Mouse (Mus musculus) liver, embryonic 13.5 days (tissue): ENCODE measurements around the gene Armc7. TPM values are rescaled to one million over a fixed set of nuclear protein-coding genes. Genes with fewer than 3 reads are reported as not detected.
A peak's percentile ranks its signal among the peaks of the same experiment; 100 is the strongest.
"Not testable (repeated sequence)": the region's sequence is repeated elsewhere in the genome, so short reads cannot be mapped to it uniquely, and the experiment has no call there.

Experiments used
- ATAC-seq: fragments of 200-750 bp; cut with Nextera tagmentation; 2 replicates; pipeline ENCODE4 v1.8.0; 2017; ENCODE audit warnings: low read depth, mild to moderate bottlenecking, moderate number of reproducible peaks, moderate library complexity
- DNase-seq: peaks from one replicate; pipeline ENCODE4 v3.0.0; 2022
- H3K27ac ChIP-seq: fragments of 300-500 bp; sonication (generic); 2 replicates; pipeline ENCODE4 v1.5.1; 2015; ENCODE audit warnings: moderate library complexity, mild to moderate bottlenecking, inconsistent platforms
- H3K27me3 ChIP-seq: fragments of 300-500 bp; sonication (generic); 2 replicates; pipeline ENCODE4 v1.6.1; 2015; ENCODE audit warnings: mild to moderate bottlenecking, inconsistent platforms
- H3K36me3 ChIP-seq: fragments of 300-500 bp; sonication (generic); 2 replicates; pipeline ENCODE4 v1.6.1; 2015; ENCODE audit warnings: mild to moderate bottlenecking, inconsistent platforms
- H3K4me1 ChIP-seq: fragments of 300-500 bp; sonication (generic); replicated peaks from 2 replicates; pipeline ENCODE4 v1.6.1; 2015; ENCODE audit warnings: inconsistent platforms
- H3K4me2 ChIP-seq: fragments of 300-500 bp; sonication (generic); 2 replicates; pipeline ENCODE4 v1.6.1; 2015; ENCODE audit warnings: inconsistent platforms, mild to moderate bottlenecking, moderate library complexity
- H3K4me3 ChIP-seq: fragments of 300-500 bp; sonication (generic); replicated peaks from 2 replicates; pipeline ENCODE4 v1.5.1; 2015; ENCODE audit warnings: mild to moderate bottlenecking, inconsistent platforms
- H3K9ac ChIP-seq: fragments of 300-500 bp; sonication (generic); 2 replicates; pipeline ENCODE4 v1.6.1; 2015; ENCODE audit warnings: mild to moderate bottlenecking, inconsistent platforms
- H3K9me3 ChIP-seq: fragments of 300-500 bp; sonication (generic); replicated peaks from 2 replicates; pipeline ENCODE4 v1.6.1; 2016; ENCODE audit warnings: inconsistent platforms
- WGBS: fragments of 180-500 bp; shearing (Covaris S2); methylation state at CpG from one replicate; pipeline ENCODE4 v1.1.7; 2015; ENCODE audit not compliant: insufficient replicate concordance; 5-methylcytosine and 5-hydroxymethylcytosine counted together
- polyA plus RNA-seq: library from polyadenylated mRNA; unstranded; fragments of >200 nt; fragmentation: Nextera tagmentation; extraction: Ambion mirVana; gene quantifications from 2 replicates; pipeline ENCODE4 v1.2.1, GENCODE M21; 2015

Armc7 gene
- polyA plus RNA-seq, 1 experiment from 2014 or later = 3.2 TPM

GRCm38 (mm10) chr11:115491356-115492083 is 16.1 kb downstream of the Armc7 start, which contains the start of gene Nt5c:
Gene Nt5c (minus strand): TSS chr11:115491862.
- peak within 1 kb of the TSS; percentile 84 for H3K9ac ChIP-seq
- ATAC-seq (peak; percentile 94), DNase-seq (peak; percentile 77)
- H3K4me1 ChIP-seq = peaks cover 31% of the 10 kb centered on the region
- peak within 1 kb of the TSS; percentile 88 for H3K27ac ChIP-seq
- no peaks in the 10 kb centered on the region for H3K9me3 ChIP-seq
- H3K27me3 ChIP-seq = no peaks in the 10 kb centered on the region
- peak within 1 kb of the TSS; percentile 81 for H3K4me3 ChIP-seq
- H3K36me3 ChIP-seq = peaks cover 17% of the 10 kb centered on the region; the same call in 1 of the 2 replicates
- under 1% methylated on average over 43 of the region's 43 CpGs for WGBS
- peak within 1 kb of the TSS; percentile 89 for H3K4me2 ChIP-seq

DNA sequence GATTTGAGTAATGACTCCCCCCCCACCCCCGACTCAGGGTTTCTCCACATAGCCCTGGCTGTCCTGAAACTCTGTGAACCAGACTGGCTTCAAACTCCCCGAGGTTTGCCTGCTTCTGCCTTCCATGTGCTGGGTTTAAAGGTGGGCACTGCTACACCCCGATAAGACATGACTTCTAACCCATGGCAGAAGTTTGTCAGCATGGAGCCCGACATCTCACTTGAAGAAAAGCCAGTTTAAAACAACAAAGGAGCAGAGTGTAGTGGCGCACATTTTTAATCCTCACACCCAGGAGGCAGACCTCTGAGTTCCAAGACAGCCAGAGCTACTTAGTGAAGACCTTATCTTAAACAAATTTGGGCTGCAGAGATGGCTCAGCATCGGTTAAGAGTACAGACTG is 16.9 kb downstream of the Armc7 start:
- no peaks in the 10 kb centered on the region for H3K27me3 ChIP-seq
- no peak for ATAC-seq
- H3K9me3 ChIP-seq = no peaks in the 10 kb centered on the region
- H3K36me3 ChIP-seq = peaks cover 24% of the 10 kb centered on the region
- H3K4me1 ChIP-seq = peaks cover 31% of the 10 kb centered on the region
- peak overlapping the region; percentile 89 for H3K4me2 ChIP-seq
- H3K27ac ChIP-seq = peak overlapping the region; percentile 88
- no peak for DNase-seq
- H3K4me3 ChIP-seq = peak overlapping the region; percentile 81
- WGBS = 22% methylated on average over 6 of the region's 6 CpGs
- H3K9ac ChIP-seq = peak overlapping the region; percentile 84

DNA sequence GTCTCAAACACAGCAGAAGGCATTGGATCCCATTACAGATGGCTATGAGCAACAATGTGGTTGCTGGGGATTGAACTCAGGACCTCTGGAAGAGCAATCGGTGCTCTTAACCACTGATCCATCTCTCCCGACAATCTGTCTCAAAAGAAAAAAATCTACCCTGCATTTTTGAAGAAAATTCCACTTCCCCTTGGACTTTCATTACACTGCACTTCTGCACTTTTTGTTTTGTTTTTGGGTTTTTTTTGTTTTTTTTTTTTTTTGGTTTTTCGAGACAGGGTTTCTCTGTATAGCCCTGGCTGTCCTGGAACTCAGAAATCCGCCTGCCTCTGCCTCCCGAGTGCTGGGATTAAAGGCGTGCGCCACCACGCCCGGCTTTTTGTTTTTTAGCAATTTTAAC is 21.1 kb downstream of the Armc7 start:
- H3K4me1 ChIP-seq = peaks cover 18% of the 10 kb centered on the region
- 79% methylated on average over 9 of the region's 9 CpGs for WGBS
- H3K9ac ChIP-seq, DNase-seq, ATAC-seq, H3K27me3 ChIP-seq, H3K9me3 ChIP-seq, H3K4me2 ChIP-seq, H3K4me3 ChIP-seq, H3K27ac ChIP-seq: not testable (repeated sequence)
- H3K36me3 ChIP-seq = peaks cover 49% of the 10 kb centered on the region

GRCm38 (mm10) chr11:115502636-115503035 is 27.2 kb downstream of the Armc7 start:
- H3K9me3 ChIP-seq = no peaks in the 10 kb centered on the region
- no peak overlapping the region for H3K9ac ChIP-seq
- H3K36me3 ChIP-seq = peaks cover 74% of the 10 kb centered on the region
- no peak overlapping the region for H3K4me2 ChIP-seq
- 87% methylated on average over 6 of the region's 6 CpGs for WGBS
- H3K4me1 ChIP-seq = peaks cover 35% of the 10 kb centered on the region
- H3K27me3 ChIP-seq = no peaks in the 10 kb centered on the region
- DNase-seq (no peak), ATAC-seq (no peak)
- H3K4me3 ChIP-seq = no peak overlapping the region
- H3K27ac ChIP-seq = no peak overlapping the region

DNA sequence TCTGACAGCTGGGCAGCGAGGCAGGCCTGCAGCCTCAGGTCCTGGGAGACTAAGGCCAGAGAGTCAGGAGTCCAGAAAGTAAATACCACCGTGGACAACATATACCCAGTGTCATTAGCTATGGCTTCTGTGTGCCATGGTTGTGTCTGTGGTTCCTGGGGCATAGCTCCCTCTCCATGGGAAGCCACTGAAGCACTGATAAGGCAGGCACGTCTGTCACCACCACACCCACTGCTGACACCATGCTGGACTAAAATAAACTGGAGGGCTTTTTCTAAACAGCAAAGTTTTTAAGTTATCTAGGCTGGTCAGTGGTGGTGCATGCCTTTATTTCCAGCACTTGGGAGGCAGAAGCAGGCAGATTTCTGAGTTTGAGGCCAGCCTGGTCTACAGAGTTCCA is 31.1 kb downstream of the Armc7 start:
- H3K27ac ChIP-seq = peak overlapping the region; percentile 94
- H3K4me2 ChIP-seq = peak overlapping the region; percentile 61
- H3K4me3 ChIP-seq = peak overlapping the region; percentile 20
- H3K27me3 ChIP-seq = no peaks in the 10 kb centered on the region
- ATAC-seq = peak; percentile 80
- H3K36me3 ChIP-seq = peaks cover 38% of the 10 kb centered on the region
- peak overlapping the region; percentile 64 for H3K9ac ChIP-seq
- 16% methylated on average over 3 of the region's 3 CpGs for WGBS
- no peaks in the 10 kb centered on the region for H3K9me3 ChIP-seq
- peaks cover 74% of the 10 kb centered on the region for H3K4me1 ChIP-seq
- DNase-seq = peak; percentile 52

DNA sequence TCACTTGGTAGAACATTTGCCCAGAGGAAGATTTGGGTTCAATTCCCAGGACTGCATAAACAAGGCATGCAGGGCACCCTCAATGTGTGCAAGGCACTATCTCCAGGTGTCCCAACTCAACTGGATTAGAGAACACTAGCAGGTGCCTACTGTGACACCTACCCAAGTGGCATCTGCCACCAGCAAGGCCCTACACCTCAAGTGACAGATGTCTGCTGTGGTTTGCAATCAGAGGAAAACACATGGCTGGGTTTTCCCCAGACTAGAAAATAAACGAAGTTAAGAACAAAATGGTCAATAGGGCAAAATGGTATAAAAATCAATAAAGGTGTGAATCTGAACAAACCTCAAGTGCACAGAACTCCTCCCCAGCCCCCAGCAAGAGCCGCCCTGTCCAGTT is 32.6 kb downstream of the Armc7 start:
- 42% methylated on average over 2 of the region's 2 CpGs for WGBS
- Histone ChIP-seq H3K9me3 (no peaks in the 10 kb centered on the region), H3K27me3 (no peaks in the 10 kb centered on the region), H3K9ac (peak overlapping the region; percentile 64), H3K36me3 (peaks cover 24% of the 10 kb centered on the region), H3K4me1 (peaks cover 89% of the 10 kb centered on the region), H3K4me2 (peak overlapping the region; percentile 61), H3K4me3 (no peak overlapping the region), H3K27ac (peak overlapping the region; percentile 94)
- ATAC-seq (no peak), DNase-seq (no peak)

GRCm38 (mm10) chr11:115509773-115510506 is 34.5 kb downstream of the Armc7 start:
- Histone ChIP-seq H3K9ac (peak overlapping the region; percentile 99), H3K9me3 (no peaks in the 10 kb centered on the region), H3K4me2 (peak overlapping the region; percentile 94), H3K4me1 (peaks cover 84% of the 10 kb centered on the region), H3K27me3 (no peaks in the 10 kb centered on the region), H3K36me3 (peaks cover 7% of the 10 kb centered on the region), H3K27ac (peak overlapping the region; percentile 97), H3K4me3 (peak overlapping the region; percentile 99)
- WGBS = 36% methylated on average over 6 of the region's 6 CpGs
- ATAC-seq (peak; percentile 59), DNase-seq (peak; percentile 41)

- H3K27me3 ChIP-seq = no peaks in the 10 kb centered on the region
- 15% methylated on average over 5 of the region's 5 CpGs for WGBS
- peak overlapping the region; percentile 97 for H3K27ac ChIP-seq
- H3K4me1 ChIP-seq = peaks cover 83% of the 10 kb centered on the region
- peak overlapping the region; percentile 99 for H3K9ac ChIP-seq
- no peak for ATAC-seq
- no peaks in the 10 kb centered on the region for H3K9me3 ChIP-seq
- peaks cover 3% of the 10 kb centered on the region for H3K36me3 ChIP-seq
- DNase-seq = no peak
- peak overlapping the region; percentile 94 for H3K4me2 ChIP-seq
- peak overlapping the region; percentile 99 for H3K4me3 ChIP-seq
Observed at GRCm38 (mm10) chr11:115510507-115510888, 35.0 kb downstream of the Armc7 start.

GRCm38 (mm10) chr11:115511121-115511520 is 35.7 kb downstream of the Armc7 start:
- H3K27me3 ChIP-seq = no peaks in the 10 kb centered on the region
- H3K9me3 ChIP-seq = no peaks in the 10 kb centered on the region
- DNase-seq = peak; percentile 64
- 17% methylated on average over 2 of the region's 2 CpGs for WGBS
- H3K4me3 ChIP-seq = peak overlapping the region; percentile 99
- peaks cover 3% of the 10 kb centered on the region for H3K36me3 ChIP-seq
- peak overlapping the region; percentile 97 for H3K27ac ChIP-seq
- peak; percentile 66 for ATAC-seq
- H3K4me1 ChIP-seq = peaks cover 76% of the 10 kb centered on the region
- H3K9ac ChIP-seq = peak overlapping the region; percentile 99
- peak overlapping the region; percentile 94 for H3K4me2 ChIP-seq

- Histone ChIP-seq H3K9me3 (no peaks in the 10 kb centered on the region), H3K27me3 (no peaks in the 10 kb centered on the region), H3K4me3 (peak overlapping the region; percentile 99), H3K27ac (peak overlapping the region; percentile 97), H3K4me1 (peaks cover 68% of the 10 kb centered on the region), H3K36me3 (peaks cover 3% of the 10 kb centered on the region), H3K4me2 (peak overlapping the region; percentile 94), H3K9ac (peak overlapping the region; percentile 99)
- 45% methylated on average over 3 of the region's 3 CpGs for whole genome bisulfite sequencing
- DNase-seq (no peak), ATAC-seq (no peak)
Observed at GRCm38 (mm10) chr11:115512004-115512403, 36.5 kb downstream of the Armc7 start.

DNA sequence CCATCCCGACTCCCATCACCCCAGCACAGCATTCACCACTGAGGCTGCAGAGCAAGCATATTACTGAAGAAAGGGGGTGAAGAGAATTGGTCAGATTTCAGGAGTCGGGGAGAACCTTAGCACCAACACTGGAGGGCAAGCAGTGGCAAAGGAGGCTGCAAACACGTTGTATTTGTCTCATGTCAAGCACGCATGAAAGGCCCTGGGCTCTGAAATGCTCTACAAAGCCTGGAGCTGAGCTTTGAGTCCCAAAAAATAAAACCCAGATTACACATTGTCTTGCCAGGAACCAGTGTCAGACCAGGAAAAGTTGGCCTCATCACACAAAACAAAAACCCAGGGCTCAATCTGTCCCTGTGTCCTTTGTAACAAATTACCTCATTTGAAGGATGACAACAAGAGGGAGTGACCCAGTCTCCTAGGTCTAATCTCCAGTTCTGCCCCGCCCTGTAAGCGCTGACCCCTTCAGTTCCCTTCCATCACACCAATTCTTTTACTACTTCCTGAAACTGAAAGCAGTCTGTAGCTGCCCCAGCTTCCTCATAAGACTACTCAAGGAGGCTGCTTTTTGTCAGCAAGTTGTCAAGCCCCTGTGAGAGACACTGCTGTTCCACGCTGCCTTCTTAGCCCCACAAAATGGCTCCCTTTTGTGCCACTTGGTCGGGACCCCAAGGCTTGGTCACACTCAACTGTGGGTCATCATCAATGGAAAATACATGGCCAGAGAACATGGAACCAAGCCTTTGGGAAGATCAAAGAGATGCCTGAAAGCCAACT is 37.1 kb downstream of the Armc7 start:
- Histone ChIP-seq H3K9ac (peak overlapping the region; percentile 99), H3K4me3 (peak overlapping the region; percentile 99), H3K9me3 (no peaks in the 10 kb centered on the region), H3K27me3 (no peaks in the 10 kb centered on the region), H3K4me1 (peaks cover 62% of the 10 kb centered on the region), H3K27ac (peak overlapping the region; percentile 97), H3K4me2 (peak overlapping the region; percentile 94), H3K36me3 (peaks cover 3% of the 10 kb centered on the region)
- 22% methylated on average over 8 of the region's 8 CpGs for WGBS
- peak; percentile 22 for DNase-seq
- no peak for ATAC-seq
